Mouse (Mus musculus): Measurements from ENCODE around the gene Erbb3. TPM values are rescaled to one million over a fixed set of nuclear protein-coding genes. Genes with fewer than 3 reads are reported as not detected.

The Erbb3 gene
- total and polyA plus RNA-seq, 3 experiments: 0.29 to 0.39 TPM; not detected in 1

DNA sequence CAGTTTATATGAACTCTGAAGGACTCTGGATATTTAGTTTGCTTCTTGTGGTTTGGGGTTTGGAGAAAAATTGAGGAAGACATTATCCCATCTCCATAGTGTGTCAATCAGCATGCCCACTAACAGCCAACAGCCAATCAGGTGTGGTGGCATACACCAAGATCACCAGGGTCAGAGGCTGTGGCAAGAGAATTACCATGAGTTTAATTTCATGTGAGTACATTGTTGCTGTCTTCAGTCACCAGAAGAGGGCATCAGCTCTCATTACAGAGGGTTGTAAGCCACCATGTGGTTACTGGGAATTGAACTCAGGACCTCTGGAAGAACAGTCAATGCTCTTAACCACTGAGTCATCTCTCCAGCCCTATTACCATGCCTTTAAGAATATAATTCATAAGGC, 33.2 kb downstream of the Erbb3 start:
- no peaks in the 10 kb centered on the region for H3K4me1 ChIP-seq (ENCODE audit: control insufficient read depth in 1 of 2, insufficient read depth in 2 of 2, low read length in 2 of 2)
- no peak overlapping the region for H3K4me3 ChIP-seq (ENCODE audit: control insufficient read depth in 1 of 2, insufficient read depth in 1 of 2, low read depth in 2 of 2, low read length in 2 of 2)
- H3K9ac ChIP-seq (ENCODE audit: control insufficient read depth, low read depth, low read length, poor library complexity, severe bottlenecking): no peak overlapping the region
- no peaks in the 10 kb centered on the region for H3K9me3 ChIP-seq (replicated peaks; ENCODE audit: insufficient read depth, low read length)
- H3K27ac ChIP-seq (ENCODE audit: control insufficient read depth, low read depth, low read length): no peak overlapping the region
- TF ChIP-seq SIN3A (IDR thresholded peaks at IDR 0.05; ENCODE audit: low read length) (peak; percentile 20; the same call in 1 of the 2 replicates), HCFC1 (IDR thresholded peaks at IDR 0.05; ENCODE audit: low read depth, low read length) (0 out of 2 replicates have a peak, but pooled peaks have one; percentile 28), CTCF (IDR thresholded peaks at IDR 0.05 in 2 of 3, conservative IDR thresholded peaks at IDR 0.05 in 1 of 3; ENCODE audit: control insufficient read depth in 1 of 3, insufficient read depth in 1 of 3, low read depth in 2 of 3, low read length in 3 of 3, poor library complexity in 1 of 3, severe bottlenecking in 1 of 3) (peak; percentile 27 to 57 (median 37); a peak in 5 of 6 replicates), ZMIZ1 (IDR thresholded peaks at IDR 0.05; ENCODE audit: low read depth, low read length) (no peak), UBTF (IDR thresholded peaks at IDR 0.05; ENCODE audit: borderline replicate concordance, insufficient read depth, low read depth, low read length) (no peak), USF1 (IDR thresholded peaks at IDR 0.05; ENCODE audit: low read depth, low read length) (no peak), POLR2AphosphoS2 (IDR thresholded peaks at IDR 0.05; ENCODE audit: low read length) (no peak), GABPA (IDR thresholded peaks at IDR 0.05; ENCODE audit: low read depth, low read length) (no peak), MXI1 (IDR thresholded peaks at IDR 0.05; ENCODE audit: low read depth, low read length) (no peak), BHLHE40 (IDR thresholded peaks at IDR 0.05; ENCODE audit: borderline replicate concordance, low read depth, low read length) (no peak), MEF2A (IDR thresholded peaks at IDR 0.05; ENCODE audit: extremely low read depth, insufficient replicate concordance, low read depth, low read length, poor library complexity, severe bottlenecking) (no peak), ELF1 (IDR thresholded peaks at IDR 0.05; ENCODE audit: low read depth, low read length) (no peak), EP300 (IDR thresholded peaks at IDR 0.05; ENCODE audit: low read depth in 1 of 2, low read length in 2 of 2) (no peak), MYC (IDR thresholded peaks at IDR 0.05; ENCODE audit: low read depth, low read length) (peak; percentile 86), RCOR1 (IDR thresholded peaks at IDR 0.05; ENCODE audit: low read depth, low read length) (no peak), ZNF384 (IDR thresholded peaks at IDR 0.05; ENCODE audit: low read depth, low read length) (no peak), MYB (IDR thresholded peaks at IDR 0.05; ENCODE audit: low read depth, low read length) (no peak), TAL1 (IDR thresholded peaks at IDR 0.05; ENCODE audit: low read length) (no peak), JUND (IDR thresholded peaks at IDR 0.05; ENCODE audit: low read depth, low read length) (no peak), MAX (IDR thresholded peaks at IDR 0.05; ENCODE audit: low read length) (no peak), NRF1 (IDR thresholded peaks at IDR 0.05; ENCODE audit: insufficient read depth, low read depth, low read length, poor library complexity, severe bottlenecking) (no peak), TCF12 (IDR thresholded peaks at IDR 0.05; ENCODE audit: low read depth, low read length) (no peak), RAD21 (IDR thresholded peaks at IDR 0.05; ENCODE audit: low read depth, low read length) (peak; percentile 18), NELFE (IDR thresholded peaks at IDR 0.05; ENCODE audit: low read depth, low read length) (no peak), POLR2A (IDR thresholded peaks at IDR 0.05; ENCODE audit: control insufficient read depth in 1 of 2, insufficient read depth in 1 of 2, low read depth in 1 of 2, low read length in 2 of 2, poor library complexity in 1 of 2) (no peak), MAZ (IDR thresholded peaks at IDR 0.05; ENCODE audit: low read depth, low read length) (no peak), SMC3 (IDR thresholded peaks at IDR 0.05; ENCODE audit: low read depth, low read length) (peak; percentile 59), CHD1 (IDR thresholded peaks at IDR 0.05; ENCODE audit: low read depth, low read length) (no peak), POLR2AphosphoS5 (IDR thresholded peaks at IDR 0.05; ENCODE audit: borderline replicate concordance, low read depth, low read length) (no peak), TBP (IDR thresholded peaks at IDR 0.05; ENCODE audit: low read depth, low read length) (no peak), USF2 (IDR thresholded peaks at IDR 0.05; ENCODE audit: borderline replicate concordance in 1 of 2, insufficient read depth in 1 of 2, low read depth in 1 of 2, low read length in 2 of 2) (no peak), ETS1 (IDR thresholded peaks at IDR 0.05; ENCODE audit: low read depth, low read length) (0 out of 2 replicates have a peak, but pooled peaks have one; percentile 7), MAFK (IDR thresholded peaks at IDR 0.05; ENCODE audit: borderline replicate concordance, low read depth, low read length) (no peak), ZC3H11A (IDR thresholded peaks at IDR 0.05; ENCODE audit: low read depth, low read length) (no peak), GATA1 (IDR thresholded peaks at IDR 0.05; ENCODE audit: low read depth, low read length) (no peak)
- DNase-seq (ENCODE audit: low read depth, low spot score): peak; percentile 73
- H3K79me2 ChIP-seq (ENCODE audit: control insufficient read depth, insufficient read depth, low read length, poor library complexity): no peaks in the 10 kb centered on the region
- no peaks in the 10 kb centered on the region for H3K27me3 ChIP-seq (ENCODE audit: control insufficient read depth in 1 of 2, insufficient read depth in 2 of 2, low read length in 2 of 2)
- H3K36me3 ChIP-seq (ENCODE audit: control insufficient read depth in 1 of 2, insufficient read depth in 2 of 2, low read length in 2 of 2): peaks cover 0 to 15% of the 10 kb centered on the region in 2 experiments; a peak in 2 of 4 replicates

Measured in MEL (cell line).